Mouse (Mus musculus): Measurements from ENCODE around the gene Pced1b.

GRCm38 (mm10) chr15:97387793-97388192 is 140.9 kb downstream of the Pced1b start:
- TF ChIP-seq POLR2A (IDR thresholded peaks at IDR 0.05; ENCODE audit: borderline replicate concordance, low read depth, low read length) (no peak), CTCF (IDR thresholded peaks at IDR 0.05; ENCODE audit: low read depth, low read length) (no peak)
